Mouse (Mus musculus) layer of hippocampus, postnatal 25 days (tissue): Measurements from ENCODE around the gene Dmrtc1b. TPM values are rescaled to one million over a fixed set of nuclear protein-coding genes. Genes with fewer than 3 reads are reported as not detected.
"Not testable (repeated sequence)": the region's sequence is repeated elsewhere in the genome, so short reads cannot be mapped to it uniquely, and the experiment has no call there.

Experiments used
- DNase-seq, 2 experiments: peaks; one replicate each; pipeline ENCODE4 v3.0.0; 2022; ENCODE audit warnings: mixed read lengths in 2 of 2, low spot score in 1 of 2; ENCODE audit errors: extremely low spot score in 1 of 2
- total RNA-seq, 2 experiments: library from RNA; stranded (reverse); gene quantifications; 2 replicates each; pipeline ENCODE4 v1.2.3; 2021

Gene Dmrtc1b
- total RNA-seq, result not detected

GRCm38 (mm10) chrX:102707535-102707934, at the start of gene Dmrtc1b, which contains the start of gene Gm9112:
Dmrtc1b (plus strand) TSS chrX:102707865.
Gm9112 (minus strand) TSS chrX:102707635.
- not testable (repeated sequence) for DNase-seq

GRCm38 (mm10) chrX:102660712-102661111, 47.0 kb upstream of the Dmrtc1b start:
- DNase-seq, result peak in 1 of 2 experiments; percentile 17

GRCm38 (mm10) chrX:102666641-102667040, 41.0 kb upstream of the Dmrtc1b start:
- DNase-seq, result no peak

GRCm38 (mm10) chrX:102684706-102685105, 23.0 kb upstream of the Dmrtc1b start:
- DNase-seq, result not testable (repeated sequence)

- not testable (repeated sequence) for DNase-seq
Measured at GRCm38 (mm10) chrX:102686872-102687271, 20.8 kb upstream of the Dmrtc1b start, which contains the start of gene Gm3880. Gm3880 (minus strand) TSS chrX:102686972.

GRCm38 (mm10) chrX:102689252-102689651, 18.4 kb upstream of the Dmrtc1b start:
- DNase-seq, result peak; percentile 20 to 38

- not testable (repeated sequence) for DNase-seq
Measured at GRCm38 (mm10) chrX:102700636-102701035, 7.0 kb upstream of the Dmrtc1b start.

- DNase-seq, result not testable (repeated sequence)
Measured at GRCm38 (mm10) chrX:102724226-102724625, 16.6 kb downstream of the Dmrtc1b start.

Other genes with a start within 250 kb of the Dmrtc1b start
- gene Hdac8, start 202.5 kb upstream of the Dmrtc1b start, total RNA-seq, result 10 to 100 TPM; 17.1 to 18.4 TPM
- 10 to 100 TPM; 23.9 to 24.3 TPM for gene Phka1, start 63.6 kb upstream of the Dmrtc1b start, total RNA-seq
- gene Gm3880, start 20.9 kb upstream of the Dmrtc1b start, total RNA-seq, result not detected
- not detected for gene Gm9112, start 230 bp upstream of the Dmrtc1b start, total RNA-seq
- gene Dmrtc1c1, start 95.1 kb downstream of the Dmrtc1b start, total RNA-seq, result not detected
- gene Dmrtc1c2, start 146.8 kb downstream of the Dmrtc1b start, total RNA-seq, result not detected
- not detected for gene 1700031F05Rik, start 160.1 kb downstream of the Dmrtc1b start, total RNA-seq
- 1 to 10 TPM; 4.5 to 4.8 TPM for gene Dmrtc1a, start 200.8 kb downstream of the Dmrtc1b start, total RNA-seq
- not detected for gene 1700011M02Rik, start 201.0 kb downstream of the Dmrtc1b start, total RNA-seq
- gene 1700018G05Rik, start 220.5 kb downstream of the Dmrtc1b start, total RNA-seq, result not detected